Mouse (Mus musculus) hindbrain, embryonic 10.5 days (tissue): ENCODE data around the gene Map2k1. TPM values are rescaled to one million over a fixed set of nuclear protein-coding genes. Genes with fewer than 3 reads are reported as not detected.
"Not testable (repeated sequence)": the region's sequence is repeated elsewhere in the genome, so short reads cannot be mapped to it uniquely, and the experiment has no call there.

Experiments used
- DNase-seq: peaks from one replicate; pipeline ENCODE4 v3.0.0-alpha.2; 2017; ENCODE audit warnings: low spot score
- H3K27ac ChIP-seq: fragments of 300-500 bp; sonication (generic); 2 replicates; pipeline ENCODE4 v1.5.1; 2016; ENCODE audit warnings: mild to moderate bottlenecking, moderate library complexity
- H3K27me3 ChIP-seq: fragments of 300-500 bp; sonication (generic); 2 replicates; pipeline ENCODE4 v1.6.1; 2016; ENCODE audit warnings: mild to moderate bottlenecking; ENCODE audit not compliant: poor library complexity, insufficient read depth, severe bottlenecking
- H3K36me3 ChIP-seq: fragments of 300-500 bp; sonication (generic); 2 replicates; pipeline ENCODE4 v1.6.1; 2016; ENCODE audit warnings: mild to moderate bottlenecking, moderate library complexity
- H3K4me1 ChIP-seq: fragments of 300-500 bp; sonication (generic); replicated peaks from 2 replicates; pipeline ENCODE4 v1.6.1; 2016; ENCODE audit warnings: mild to moderate bottlenecking
- H3K4me3 ChIP-seq: fragments of 300-500 bp; sonication (generic); 2 replicates; pipeline ENCODE4 v1.5.1; 2016; ENCODE audit warnings: mild to moderate bottlenecking, moderate library complexity
- H3K9me3 ChIP-seq: fragments of 300-500 bp; sonication (generic); 2 replicates; pipeline ENCODE4 v1.6.1; 2016; ENCODE audit warnings: mild to moderate bottlenecking, moderate library complexity
- WGBS: fragments of 180-500 bp; shearing (Covaris S2); methylation state at CpG from one replicate; pipeline ENCODE4 v1.1.7; 2016; 5-methylcytosine and 5-hydroxymethylcytosine counted together
- polyA plus RNA-seq: library from polyadenylated mRNA; unstranded; fragments of >200 nt; fragmentation: Nextera tagmentation; extraction: Ambion mirVana; gene quantifications from 2 replicates; pipeline ENCODE4 v1.2.1, GENCODE M21; 2016

The Map2k1 gene
- 75.3 and 104 TPM in 2 replicates for polyA plus RNA-seq

DNA sequence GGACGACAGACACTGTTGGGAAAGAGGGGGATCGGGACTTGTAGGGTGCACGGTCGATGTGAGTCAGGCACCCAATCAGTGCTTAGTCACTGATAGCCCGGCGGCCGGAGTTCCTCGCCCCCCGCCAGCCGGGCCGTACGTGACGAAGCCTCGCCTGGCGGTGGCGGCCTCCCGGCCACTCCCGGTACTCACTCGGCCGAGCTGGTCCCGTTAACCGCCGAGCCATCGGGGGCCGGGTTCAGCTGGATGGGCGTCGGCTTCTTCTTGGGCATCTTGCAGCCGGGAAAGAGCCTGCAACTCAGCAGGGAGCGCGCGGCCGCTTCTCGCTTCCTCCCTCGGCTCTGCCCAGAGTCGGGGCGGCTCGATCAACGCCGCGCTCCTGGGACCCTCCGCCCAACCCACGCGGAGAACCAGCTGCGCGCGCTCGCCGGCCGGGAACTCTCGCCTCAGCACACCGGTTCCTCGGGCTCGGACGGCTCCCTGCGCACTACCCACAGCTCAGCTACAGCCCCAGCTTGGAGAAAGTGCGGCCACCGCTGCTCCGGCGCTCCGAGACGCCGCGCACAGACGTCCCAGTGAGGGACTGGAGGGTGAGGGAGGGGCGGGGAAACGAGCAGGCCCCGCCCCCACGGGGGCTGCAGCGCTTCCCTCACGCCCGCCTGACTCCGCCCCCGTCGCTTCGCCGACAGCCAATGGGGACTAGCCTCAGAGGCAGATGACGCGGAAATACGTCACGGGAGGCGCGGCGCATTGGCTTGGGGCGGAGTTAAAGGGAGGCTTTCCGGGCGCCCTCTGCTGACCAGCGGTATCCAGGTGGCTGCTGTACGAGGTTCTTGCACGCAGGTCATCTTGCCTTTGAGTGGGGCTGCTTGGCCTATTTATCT lies at the start of gene Map2k1:
Map2k1 (minus strand) TSS at position 611 of the 884 bp plus-strand sequence.
- H3K9me3 ChIP-seq, result no peaks in the 10 kb centered on the region
- H3K27ac ChIP-seq, result peak within 1 kb of the TSS; percentile 95
- H3K4me3 ChIP-seq, result peak within 1 kb of the TSS; percentile 96
- under 1% methylated on average over 89 of the region's 89 CpGs for WGBS
- H3K4me1 ChIP-seq, result peaks cover 39% of the 10 kb centered on the region
- DNase-seq, result peak; percentile 100
- H3K36me3 ChIP-seq, result peaks cover 14% of the 10 kb centered on the region
- no peaks in the 10 kb centered on the region for H3K27me3 ChIP-seq

DNA sequence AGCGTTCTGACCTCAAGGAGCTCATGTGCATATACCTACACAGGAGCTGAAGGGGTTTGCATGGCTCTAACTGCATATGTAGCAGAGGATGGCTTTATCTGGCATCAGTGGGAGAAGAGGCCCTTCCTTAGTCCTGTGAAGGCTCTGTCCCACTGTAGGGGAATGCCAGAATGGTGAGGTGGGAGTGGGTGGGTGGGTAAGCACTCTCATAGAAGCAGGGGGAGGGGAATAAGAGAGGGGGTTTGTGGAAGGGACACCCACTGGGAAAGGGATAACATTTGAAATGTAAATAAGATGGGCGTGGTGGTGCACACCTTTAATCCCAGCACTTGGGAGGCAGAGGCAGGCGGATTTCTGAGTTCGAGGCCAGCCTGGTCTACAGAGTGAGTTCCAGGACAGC lies 49.7 kb upstream of the Map2k1 start:
- H3K4me3 ChIP-seq, H3K4me1 ChIP-seq, H3K27me3 ChIP-seq, H3K9me3 ChIP-seq, H3K27ac ChIP-seq, DNase-seq: not testable (repeated sequence)
- 95% methylated on average over 4 of the region's 4 CpGs for WGBS
- peaks cover 99% of the 10 kb centered on the region for H3K36me3 ChIP-seq

DNA sequence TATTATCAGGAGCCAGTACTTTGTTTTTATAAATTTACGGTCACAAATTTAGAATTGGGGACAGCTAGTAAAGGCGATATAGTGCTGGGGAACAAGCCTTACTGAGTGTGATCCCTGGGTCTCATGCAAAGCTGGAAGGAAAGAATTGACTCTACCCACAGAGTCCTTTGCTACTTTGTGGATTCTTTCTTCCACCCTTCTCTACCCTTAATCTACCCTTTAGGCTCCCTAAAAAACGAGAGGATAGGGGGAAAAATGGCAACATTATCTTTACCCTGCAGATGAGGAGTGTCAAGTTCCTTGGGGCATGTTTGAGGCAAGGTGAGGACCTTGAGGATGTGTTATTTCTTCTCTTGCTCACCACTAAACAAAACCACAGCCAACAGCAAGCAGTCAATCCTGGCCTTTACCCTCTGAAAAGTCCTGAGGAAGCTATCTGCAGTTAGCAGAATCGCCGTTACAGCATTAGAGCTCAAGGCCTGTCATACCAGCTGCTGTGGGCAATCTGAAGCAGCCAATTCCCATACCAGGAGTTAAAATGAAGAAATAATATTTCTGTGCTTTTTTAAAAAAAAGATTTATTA lies 29.1 kb upstream of the Map2k1 start:
- H3K4me3 ChIP-seq, result peak overlapping the region; percentile 92
- peaks cover 11% of the 10 kb centered on the region for H3K4me1 ChIP-seq
- H3K27me3 ChIP-seq, result no peaks in the 10 kb centered on the region
- H3K9me3 ChIP-seq, result no peaks in the 10 kb centered on the region
- DNase-seq, result no peak
- peak overlapping the region; percentile 99 for H3K27ac ChIP-seq
- H3K36me3 ChIP-seq, result peaks cover 22% of the 10 kb centered on the region
- WGBS, result 73% methylated on average over 5 of the region's 5 CpGs

DNA sequence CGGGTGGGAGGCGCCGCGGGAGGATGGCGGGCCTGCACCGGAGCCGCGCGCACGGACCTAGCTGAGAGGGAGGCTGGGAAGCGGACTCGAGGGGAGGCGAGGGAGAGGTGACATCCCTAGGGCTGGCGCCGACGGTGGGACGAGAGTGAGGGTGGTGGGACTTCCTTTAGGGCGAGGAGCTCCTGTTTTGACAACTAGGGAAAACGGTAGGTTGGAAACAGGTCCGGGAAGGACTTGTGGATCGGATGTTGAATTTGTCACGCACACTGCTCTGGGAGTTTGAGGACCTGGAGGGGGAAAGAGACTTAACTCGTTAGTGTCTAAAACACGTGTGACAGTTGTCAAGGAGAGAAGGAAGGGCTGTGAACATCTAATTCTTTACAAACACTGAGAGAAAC lies 28.3 kb upstream of the Map2k1 start:
- H3K36me3 ChIP-seq, result peaks cover 15% of the 10 kb centered on the region
- WGBS, result under 1% methylated on average over 24 of the region's 24 CpGs
- peaks cover 11% of the 10 kb centered on the region for H3K4me1 ChIP-seq
- no peaks in the 10 kb centered on the region for H3K27me3 ChIP-seq
- H3K4me3 ChIP-seq, result peak overlapping the region; percentile 92
- no peaks in the 10 kb centered on the region for H3K9me3 ChIP-seq
- peak overlapping the region; percentile 99 for H3K27ac ChIP-seq
- no peak for DNase-seq

DNA sequence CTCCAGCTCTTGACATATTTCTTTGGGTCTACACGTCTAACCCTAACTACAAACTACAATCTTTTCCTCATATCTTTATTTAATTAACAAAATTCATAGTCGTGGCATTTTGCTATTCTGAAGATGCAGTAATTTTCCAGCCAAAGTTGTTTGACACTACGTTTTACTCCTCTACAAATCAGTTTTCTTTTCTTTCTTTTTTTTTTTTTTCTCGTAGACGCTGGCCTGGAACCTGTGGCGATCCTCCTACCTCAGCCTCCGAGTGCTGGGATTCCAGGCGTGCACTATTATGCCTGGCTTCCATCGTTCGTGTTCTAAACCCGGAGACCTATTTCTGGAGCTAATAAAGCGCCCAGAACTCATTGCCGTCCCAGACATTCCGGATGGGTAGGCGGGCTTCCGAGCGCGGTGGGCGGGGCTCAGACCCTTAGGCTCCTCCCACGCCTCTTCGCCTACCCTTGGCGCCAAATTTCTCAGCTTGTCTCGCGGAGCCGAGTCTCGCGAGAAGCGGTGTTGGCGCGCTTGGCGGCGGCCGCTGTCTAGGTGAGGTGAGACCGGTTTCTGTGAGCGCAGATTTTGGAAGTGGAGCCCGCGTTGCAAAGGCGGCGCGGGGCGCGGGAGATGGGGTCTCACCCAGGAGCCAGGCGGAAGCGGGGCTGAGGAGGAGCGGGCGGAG lies 27.8 kb upstream of the Map2k1 start, which contains the start of gene Tipin:
Tipin (plus strand) TSS at position 477 of the 676 bp plus-strand sequence.
- H3K27me3 ChIP-seq, result no peaks in the 10 kb centered on the region
- H3K36me3 ChIP-seq, result peaks cover 13% of the 10 kb centered on the region; the same call in 1 of the 2 replicates
- 3% methylated on average over 46 of the region's 46 CpGs for WGBS
- H3K4me1 ChIP-seq, result peaks cover 11% of the 10 kb centered on the region
- peak; percentile 96 for DNase-seq
- H3K9me3 ChIP-seq, result no peaks in the 10 kb centered on the region
- peak within 1 kb of the TSS; percentile 92 for H3K4me3 ChIP-seq
- H3K27ac ChIP-seq, result peak within 1 kb of the TSS; percentile 99

DNA sequence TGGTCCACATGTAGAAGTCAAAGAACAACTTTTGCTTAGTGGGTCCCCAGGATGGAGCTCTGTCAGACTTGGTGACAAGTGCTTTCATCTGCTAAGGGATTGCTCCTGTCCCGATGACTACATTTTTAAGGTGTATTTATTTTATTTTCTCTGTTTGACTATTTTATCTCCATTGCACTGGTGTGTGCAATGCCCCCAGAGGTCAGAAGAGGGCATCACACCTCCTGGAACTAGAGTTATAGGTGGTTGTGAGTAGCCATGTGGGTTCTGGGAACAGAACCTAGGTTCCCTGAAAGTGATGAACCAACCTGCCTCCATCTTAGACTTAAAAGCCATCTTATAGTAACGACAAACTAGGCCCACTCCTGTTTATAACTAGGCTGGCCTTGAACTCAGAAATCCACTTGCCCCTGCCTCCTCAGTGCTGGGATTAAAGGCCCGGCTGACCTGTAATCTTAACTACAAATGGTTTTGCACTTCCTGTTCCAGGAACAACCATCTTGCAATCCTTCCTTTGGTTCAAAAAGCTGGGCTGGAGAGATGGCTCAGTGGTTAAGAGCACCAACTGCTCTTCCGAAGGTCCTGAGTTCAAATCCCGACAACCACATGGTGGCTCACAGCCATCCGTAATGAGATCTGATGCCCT lies 25.4 kb upstream of the Map2k1 start:
- no peaks in the 10 kb centered on the region for H3K9me3 ChIP-seq
- no peaks in the 10 kb centered on the region for H3K27me3 ChIP-seq
- no peak for DNase-seq
- 95% methylated on average over 6 of the region's 6 CpGs for WGBS
- no peak overlapping the region for H3K4me3 ChIP-seq
- no peak overlapping the region for H3K27ac ChIP-seq
- H3K36me3 ChIP-seq, result peaks cover under 1% of the 10 kb centered on the region; the same call in 1 of the 2 replicates
- H3K4me1 ChIP-seq, result peaks cover 11% of the 10 kb centered on the region

DNA sequence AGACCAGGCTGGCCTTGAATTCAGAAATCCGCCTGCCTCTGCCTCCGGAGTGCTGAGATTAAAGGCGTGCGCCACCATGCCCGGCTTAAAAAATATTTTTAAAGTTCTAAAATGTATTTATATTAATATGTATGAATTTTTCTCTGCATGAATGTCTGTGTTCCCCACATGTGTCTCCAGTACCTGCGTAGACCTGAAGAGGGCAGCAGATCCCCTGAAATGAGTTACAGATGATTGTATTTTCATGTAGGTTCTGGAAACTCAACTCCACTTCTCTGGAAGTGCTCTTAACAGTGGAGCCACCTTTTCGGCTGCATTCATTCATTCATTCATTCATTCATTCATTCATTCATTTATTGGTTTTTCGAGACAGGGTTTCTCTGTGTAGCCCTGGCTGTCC lies 24.3 kb upstream of the Map2k1 start:
- Histone ChIP-seq H3K4me1 (peaks cover 9% of the 10 kb centered on the region), H3K36me3 (no peaks in the 10 kb centered on the region), H3K27me3 (no peaks in the 10 kb centered on the region), H3K9me3 (no peaks in the 10 kb centered on the region), H3K27ac (no peak overlapping the region), H3K4me3 (no peak overlapping the region)
- DNase-seq, result peak; percentile 68
- 69% methylated on average over 8 of the region's 8 CpGs for WGBS

DNA sequence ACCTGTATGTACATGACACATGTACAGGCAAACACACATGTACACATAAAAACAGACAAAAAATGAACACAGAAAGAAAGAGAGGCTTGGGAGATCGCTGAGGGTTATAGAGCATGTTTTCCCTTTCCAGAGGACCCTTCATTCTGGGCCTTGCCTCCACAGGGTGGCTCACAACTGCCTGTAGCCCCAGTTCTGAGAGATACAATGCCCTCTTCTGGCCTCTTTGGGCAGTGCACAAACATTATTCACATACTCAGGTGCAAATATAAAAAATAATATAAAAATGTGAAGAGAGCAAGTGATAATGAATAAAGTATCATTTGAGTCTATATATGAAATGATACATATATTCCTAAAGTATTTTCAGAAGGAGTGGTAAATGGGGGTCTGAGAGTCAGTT lies 21.5 kb upstream of the Map2k1 start:
- no peak overlapping the region for H3K4me3 ChIP-seq
- no peaks in the 10 kb centered on the region for H3K36me3 ChIP-seq
- no peak for DNase-seq
- H3K4me1 ChIP-seq, result no peaks in the 10 kb centered on the region
- no peak overlapping the region for H3K27ac ChIP-seq
- WGBS, result 61% methylated on average over 1 of the region's 1 CpGs
- H3K9me3 ChIP-seq, result no peaks in the 10 kb centered on the region
- no peaks in the 10 kb centered on the region for H3K27me3 ChIP-seq

DNA sequence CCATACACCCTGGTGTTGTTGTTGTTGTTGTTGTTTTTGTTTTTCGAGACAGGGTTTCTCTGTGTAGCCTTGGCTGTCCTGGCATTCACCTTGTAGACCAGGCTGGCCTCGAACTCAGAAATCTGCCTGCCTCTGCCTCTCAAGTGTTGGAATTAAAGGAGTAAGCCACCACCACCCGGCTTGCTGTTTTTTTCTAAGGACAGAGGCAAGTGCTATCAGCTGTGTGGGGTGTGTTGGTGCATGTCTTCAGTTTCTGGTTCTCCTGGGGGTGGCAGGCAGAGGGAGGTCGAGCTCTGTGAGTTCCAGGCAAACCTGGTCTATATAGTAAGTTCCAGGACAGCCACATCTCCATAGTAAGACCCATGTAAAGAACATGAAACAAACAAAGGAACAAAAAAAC lies 20.9 kb upstream of the Map2k1 start:
- no peaks in the 10 kb centered on the region for H3K27me3 ChIP-seq
- H3K4me3 ChIP-seq, result no peak overlapping the region
- H3K27ac ChIP-seq, result no peak overlapping the region
- no peak for DNase-seq
- WGBS, result 82% methylated on average over 4 of the region's 4 CpGs
- no peaks in the 10 kb centered on the region for H3K36me3 ChIP-seq
- H3K4me1 ChIP-seq, result no peaks in the 10 kb centered on the region
- no peaks in the 10 kb centered on the region for H3K9me3 ChIP-seq

DNA sequence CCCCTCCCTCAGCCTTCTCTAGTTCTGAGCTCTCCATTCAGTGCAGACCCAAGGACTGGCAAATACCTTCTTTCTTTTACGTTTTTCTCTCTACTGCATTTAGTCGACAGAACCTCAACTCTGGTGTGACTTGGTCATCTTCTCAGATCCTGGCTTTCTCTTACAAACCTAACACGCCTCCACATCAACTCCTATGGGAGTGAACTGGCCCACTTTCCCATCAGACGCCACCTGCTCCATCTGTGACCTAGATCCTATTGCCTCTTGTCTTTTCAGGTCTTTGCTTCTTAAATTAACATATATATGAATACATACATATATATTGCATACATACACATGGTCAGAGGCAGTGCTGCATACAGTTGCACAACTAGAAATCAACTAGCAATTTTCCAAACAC lies 20.3 kb upstream of the Map2k1 start:
- Histone ChIP-seq H3K9me3 (no peaks in the 10 kb centered on the region), H3K27ac (no peak overlapping the region), H3K4me1 (no peaks in the 10 kb centered on the region), H3K27me3 (no peaks in the 10 kb centered on the region), H3K36me3 (no peaks in the 10 kb centered on the region), H3K4me3 (no peak overlapping the region)
- DNase-seq, result no peak
- WGBS, result 80% methylated on average over 4 of the region's 4 CpGs

DNA sequence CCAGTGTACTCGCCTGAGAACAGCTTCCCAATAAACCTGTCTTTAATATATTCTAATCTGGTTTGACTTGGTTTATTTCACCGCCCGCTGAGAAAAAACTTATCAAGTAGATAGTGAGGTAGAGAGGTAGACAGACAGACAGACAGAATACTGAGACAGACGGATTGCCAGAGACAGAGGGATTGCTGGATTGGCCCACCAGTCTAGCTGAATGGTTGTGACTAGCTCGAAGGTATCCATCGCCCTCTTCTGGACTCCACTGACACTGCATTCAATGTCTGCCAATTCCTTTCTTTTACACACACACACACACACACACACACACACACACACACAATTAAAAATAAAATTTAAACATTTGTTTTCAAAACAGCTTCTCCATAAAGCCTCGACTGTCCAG lies 19.2 kb upstream of the Map2k1 start:
- WGBS, result 48% methylated on average over 7 of the region's 7 CpGs
- Histone ChIP-seq H3K4me3 (no peak overlapping the region), H3K4me1 (no peaks in the 10 kb centered on the region), H3K9me3 (no peaks in the 10 kb centered on the region), H3K36me3 (no peaks in the 10 kb centered on the region), H3K27ac (no peak overlapping the region), H3K27me3 (no peaks in the 10 kb centered on the region)
- peak; percentile 48 for DNase-seq

DNA sequence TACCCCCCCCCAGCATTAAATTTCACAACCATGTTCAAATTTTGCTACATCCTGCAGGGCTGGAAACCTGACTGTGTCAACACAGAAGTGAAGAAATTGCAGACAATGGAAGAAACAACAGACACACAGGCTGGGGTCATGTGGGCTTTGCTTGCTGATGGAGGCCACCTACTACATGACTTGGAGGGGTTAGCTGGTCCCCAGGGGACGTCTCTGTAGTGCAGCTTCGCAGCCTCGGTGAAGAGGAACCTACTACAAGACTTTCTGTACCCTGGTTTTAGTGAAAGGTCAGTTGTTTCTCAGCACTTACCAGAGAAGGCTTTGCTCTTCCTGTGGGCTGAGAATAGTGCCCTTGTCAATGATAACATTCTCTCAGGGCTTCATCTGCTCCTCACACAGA lies 17.8 kb upstream of the Map2k1 start:
- no peaks in the 10 kb centered on the region for H3K27me3 ChIP-seq
- H3K4me1 ChIP-seq, result no peaks in the 10 kb centered on the region
- H3K36me3 ChIP-seq, result no peaks in the 10 kb centered on the region
- H3K9me3 ChIP-seq, result no peaks in the 10 kb centered on the region
- WGBS, result 78% methylated on average over 3 of the region's 3 CpGs
- H3K4me3 ChIP-seq, result no peak overlapping the region
- no peak overlapping the region for H3K27ac ChIP-seq
- DNase-seq, result no peak
